Mouse (Mus musculus) gastrocnemius, postnatal 14 days (tissue): ENCODE measurements around the gene 1700016H13Rik. TPM values are rescaled to one million over a fixed set of nuclear protein-coding genes. Genes with fewer than 3 reads are reported as not detected.

Experiments used
- DNase-seq: peaks from one replicate; pipeline ENCODE4 v3.0.0; 2021; ENCODE audit warnings: mixed read lengths
- intact Hi-C: fragments of 180-260 bp; cut with DNase I; formaldehyde crosslinking; loops from one replicate; pipeline ENCODE4 v1.15.1; 2025; ENCODE audit warnings: low total_unique reads
- total RNA-seq, 2 experiments: library from RNA; stranded (reverse); gene quantifications; 2 replicates each; pipeline ENCODE4 v1.2.3; 2021

1700016H13Rik gene
- total RNA-seq, 2 experiments from 2014 or later: 0.18 to 0.47 TPM

- intact Hi-C loops: no loop called here
- DNase-seq: no peak
Measured at GRCm38 (mm10) chr5:103676289-103676881, 20.6 kb upstream of the 1700016H13Rik start.

GRCm38 (mm10) chr5:103674482-103674881 is 18.7 kb upstream of the 1700016H13Rik start:
- intact Hi-C loops: no loop called here

GRCm38 (mm10) chr5:103673611-103674010 is 17.8 kb upstream of the 1700016H13Rik start:
- DNase-seq: no peak
- intact Hi-C loops: no loop called here

More at GRCm38 (mm10) chr5:103674482-103674881, 18.7 kb upstream of the 1700016H13Rik start:
- no peak for DNase-seq

- intact Hi-C loops: no loop called here
- DNase-seq: no peak
Measured at GRCm38 (mm10) chr5:103671858-103672257, 16.0 kb upstream of the 1700016H13Rik start.

- intact Hi-C loops: no loop called here
- no peak for DNase-seq
Measured at GRCm38 (mm10) chr5:103665876-103666275, 10.1 kb upstream of the 1700016H13Rik start.

GRCm38 (mm10) chr5:103664932-103665331 is 9.1 kb upstream of the 1700016H13Rik start:
- no peak for DNase-seq
- intact Hi-C loops: no loop called here

GRCm38 (mm10) chr5:103659571-103659970 is 3.8 kb upstream of the 1700016H13Rik start:
- intact Hi-C loops: loop anchor here (5.0 kb wide), 1 partner anchor 302 kb away; no protein-coding TSS in a partner anchor
- DNase-seq: no peak

GRCm38 (mm10) chr5:103658921-103659320 is 3.1 kb upstream of the 1700016H13Rik start:
- intact Hi-C loops: loop anchor here (5.0 kb wide), 1 partner anchor 302 kb away; no protein-coding TSS in a partner anchor
- DNase-seq: no peak

- DNase-seq: no peak
- intact Hi-C loops: loop anchor here (5.0 kb wide), 1 partner anchor 297 kb away; no protein-coding TSS in a partner anchor
Measured at GRCm38 (mm10) chr5:103654780-103655179, 1.0 kb downstream of the 1700016H13Rik start.

GRCm38 (mm10) chr5:103654225-103654624 is 1.6 kb downstream of the 1700016H13Rik start:
- intact Hi-C loops: no loop called here
- DNase-seq: no peak

GRCm38 (mm10) chr5:103647320-103647719 is 8.5 kb downstream of the 1700016H13Rik start:
- intact Hi-C loops: no loop called here
- DNase-seq: no peak

- intact Hi-C loops: no loop called here
- no peak for DNase-seq
Measured at GRCm38 (mm10) chr5:103644167-103644566, 11.6 kb downstream of the 1700016H13Rik start.

- intact Hi-C loops: no loop called here
- DNase-seq: no peak
Measured at GRCm38 (mm10) chr5:103637162-103637561, 18.6 kb downstream of the 1700016H13Rik start.

GRCm38 (mm10) chr5:103629854-103630580 is 25.8 kb downstream of the 1700016H13Rik start:
- intact Hi-C loops: no loop called here
- DNase-seq: no peak

GRCm38 (mm10) chr5:103629111-103629764 is 26.6 kb downstream of the 1700016H13Rik start, which contains the start of gene Slc10a6:
Gene Slc10a6, minus strand, starts transcription at chr5:103629403.
- DNase-seq: peak; percentile 80
- intact Hi-C loops: no loop called here

- DNase-seq: no peak
Measured at GRCm38 (mm10) chr5:103628499-103628898, 27.3 kb downstream of the 1700016H13Rik start.

GRCm38 (mm10) chr5:103624831-103625230 is 31.0 kb downstream of the 1700016H13Rik start:
- DNase-seq: no peak
- intact Hi-C loops: no loop called here

More at GRCm38 (mm10) chr5:103628499-103628898, 27.3 kb downstream of the 1700016H13Rik start:
- intact Hi-C loops: no loop called here

GRCm38 (mm10) chr5:103622321-103622720 is 33.5 kb downstream of the 1700016H13Rik start:
- intact Hi-C loops: no loop called here
- DNase-seq: no peak

GRCm38 (mm10) chr5:103620301-103620973 is 35.4 kb downstream of the 1700016H13Rik start:
- intact Hi-C loops: no loop called here
- no peak for DNase-seq

- intact Hi-C loops: no loop called here
- no peak for DNase-seq
Measured at GRCm38 (mm10) chr5:103617191-103617590, 38.6 kb downstream of the 1700016H13Rik start.
